Mouse (Mus musculus) heart, postnatal 10 days (tissue): ENCODE results near the gene Arhgef39. TPM values are rescaled to one million over a fixed set of nuclear protein-coding genes. Genes with fewer than 3 reads are reported as not detected.

ENCODE experiments used
- total RNA-seq, 2 experiments: library from RNA; stranded (reverse); gene quantifications; 2 replicates each; pipeline ENCODE4 v1.2.3; 2021

Gene Arhgef39
- total RNA-seq, 2 experiments from 2014 or later: 4.0 to 5.2 TPM

Other genes starting within 250 kb of the Arhgef39 start
- under 1 TPM in 1 of 2 experiments, not detected in 1; 0.17 TPM for gene Atp8b5, start 232.5 kb downstream of the Arhgef39 start, total RNA-seq
- gene Rusc2, start 117.7 kb downstream of the Arhgef39 start, total RNA-seq: 10 to 100 TPM; 42.9 to 61.4 TPM
- under 1 TPM in 1 of 2 experiments, not detected in 1; 0.62 TPM for gene Fam166b, start 70.6 kb downstream of the Arhgef39 start, total RNA-seq
- 10 to 100 TPM; 42.3 to 42.6 TPM for gene Tesk1, start 57.8 kb downstream of the Arhgef39 start, total RNA-seq
- under 1 TPM; 0.45 to 0.60 TPM for gene Cd72, start 45.1 kb downstream of the Arhgef39 start, total RNA-seq
- gene Sit1, start 16.0 kb downstream of the Arhgef39 start, total RNA-seq: under 1 TPM in 1 of 2 experiments, not detected in 1; 0.38 TPM
- gene Ccdc107, start 6.8 kb downstream of the Arhgef39 start, total RNA-seq: 10 to 100 TPM; 26.1 to 27.3 TPM
- under 1 TPM; 0.30 to 0.79 TPM for gene Car9, start 7.3 kb upstream of the Arhgef39 start, total RNA-seq
- gene Tpm2, start 24.1 kb upstream of the Arhgef39 start, total RNA-seq: 10 to 100 TPM; 55.5 to 57.3 TPM
- 10 to 100 TPM; 57.2 to 61.8 TPM for gene Creb3, start 62.6 kb upstream of the Arhgef39 start, total RNA-seq
- 100 to 1,000 TPM; 147 to 167 TPM for gene Tln1, start 63.0 kb upstream of the Arhgef39 start, total RNA-seq
- 10 to 100 TPM; 42.1 to 45.5 TPM for gene Rgp1, start 79.0 kb upstream of the Arhgef39 start, total RNA-seq
- 10 to 100 TPM; 15.4 to 15.6 TPM for gene Gba2, start 79.2 kb upstream of the Arhgef39 start, total RNA-seq
- gene Msmp, start 84.8 kb upstream of the Arhgef39 start, total RNA-seq: under 1 TPM; 0.36 to 0.37 TPM
- 10 to 100 TPM; 42.9 to 45.1 TPM for gene Npr2, start 132.2 kb upstream of the Arhgef39 start, total RNA-seq
- gene Spag8, start 153.9 kb upstream of the Arhgef39 start, total RNA-seq: under 1 TPM; 0.19 to 0.52 TPM
- 100 to 1,000 TPM; 110 to 112 TPM for gene Hint2, start 156.8 kb upstream of the Arhgef39 start, total RNA-seq
- gene Tmem8b, start 169.3 kb upstream of the Arhgef39 start, total RNA-seq: 10 to 100 TPM; 15.0 to 15.2 TPM
- under 1 TPM; 0.25 to 0.26 TPM for gene Fam221b, start 169.4 kb upstream of the Arhgef39 start, total RNA-seq
- not detected for gene Olfr70, start 201.1 kb upstream of the Arhgef39 start, total RNA-seq
- not detected for gene Olfr71, start 210.6 kb upstream of the Arhgef39 start, total RNA-seq
- gene Hrct1, start 227.5 kb upstream of the Arhgef39 start, total RNA-seq: 1 to 10 TPM; 4.5 to 6.1 TPM
- gene Spaar, start 230.3 kb upstream of the Arhgef39 start, total RNA-seq: 1 to 10 TPM; 4.2 to 5.1 TPM